Mouse (Mus musculus): Measurements from ENCODE around the gene Pxylp1. TPM values are rescaled to one million over a fixed set of nuclear protein-coding genes. Genes with fewer than 3 reads are reported as not detected.

Gene Pxylp1
- polyA plus RNA-seq, 1 experiment from 2014 or later = 6.5 TPM

GRCm38 (mm10) chr9:96909503-96909902 is 17.0 kb upstream of the Pxylp1 start:
- 91% methylated on average over 1 of the region's 1 CpGs for WGBS

GRCm38 (mm10) chr9:96908737-96909136 is 16.3 kb upstream of the Pxylp1 start:
- DNase-seq (ENCODE audit: low spot score) (no peak), ATAC-seq (no peak)
- H3K4me2 ChIP-seq (replicated peaks; ENCODE audit: low read depth, low read length) = no peak overlapping the region
- WGBS = 47% methylated on average over 2 of the region's 2 CpGs
- no peak overlapping the region for H3K4me3 ChIP-seq (ENCODE audit: low read depth, low read length)
- no peak overlapping the region for H3K9ac ChIP-seq (replicated peaks; ENCODE audit: low read depth)
- no peak overlapping the region for H3K27ac ChIP-seq (ENCODE audit: low read length)
- no peaks in the 10 kb centered on the region for H3K4me1 ChIP-seq (ENCODE audit: insufficient read depth, low read depth, low read length)
- H3K27me3 ChIP-seq (replicated peaks; ENCODE audit: insufficient read depth, low read length) = no peaks in the 10 kb centered on the region
- no peak for TF ChIP-seq CTCF (IDR thresholded peaks at IDR 0.05)
- H3K36me3 ChIP-seq (ENCODE audit: insufficient read depth, low read length) = no peaks in the 10 kb centered on the region
- H3K9me3 ChIP-seq (ENCODE audit: low read length) = no peaks in the 10 kb centered on the region

More at GRCm38 (mm10) chr9:96909503-96909902, 17.0 kb upstream of the Pxylp1 start:
- Histone ChIP-seq H3K4me2 (replicated peaks; ENCODE audit: low read depth, low read length) (no peak overlapping the region), H3K9ac (replicated peaks; ENCODE audit: low read depth) (no peak overlapping the region), H3K27ac (ENCODE audit: low read length) (no peak overlapping the region), H3K9me3 (ENCODE audit: low read length) (no peaks in the 10 kb centered on the region), H3K4me3 (ENCODE audit: low read depth, low read length) (no peak overlapping the region), H3K4me1 (ENCODE audit: insufficient read depth, low read depth, low read length) (no peaks in the 10 kb centered on the region), H3K36me3 (ENCODE audit: insufficient read depth, low read length) (no peaks in the 10 kb centered on the region), H3K27me3 (replicated peaks; ENCODE audit: insufficient read depth, low read length) (no peaks in the 10 kb centered on the region)
- TF ChIP-seq CTCF (IDR thresholded peaks at IDR 0.05) (no peak), EP300 (IDR thresholded peaks at IDR 0.05) (no peak)
- DNase-seq (ENCODE audit: low spot score) (no peak), ATAC-seq (no peak)

- no peak for ATAC-seq
- DNase-seq (ENCODE audit: low spot score) = no peak
- H3K4me2 ChIP-seq (replicated peaks; ENCODE audit: low read depth, low read length) = no peak overlapping the region
- no peak overlapping the region for H3K4me3 ChIP-seq (ENCODE audit: low read depth, low read length)
- H3K9ac ChIP-seq (replicated peaks; ENCODE audit: low read depth) = no peak overlapping the region
- no peaks in the 10 kb centered on the region for H3K9me3 ChIP-seq (ENCODE audit: low read length)
- no peaks in the 10 kb centered on the region for H3K36me3 ChIP-seq (ENCODE audit: insufficient read depth, low read length)
- TF ChIP-seq EP300 (IDR thresholded peaks at IDR 0.05) (no peak), CTCF (IDR thresholded peaks at IDR 0.05) (no peak)
- 79% methylated on average over 7 of the region's 7 CpGs for WGBS
- no peak overlapping the region for H3K27ac ChIP-seq (ENCODE audit: low read length)
- H3K4me1 ChIP-seq (ENCODE audit: insufficient read depth, low read depth, low read length) = no peaks in the 10 kb centered on the region
- no peaks in the 10 kb centered on the region for H3K27me3 ChIP-seq (replicated peaks; ENCODE audit: insufficient read depth, low read length)
Observed at GRCm38 (mm10) chr9:96904360-96905355, 12.2 kb upstream of the Pxylp1 start.

- Histone ChIP-seq H3K9ac (replicated peaks; ENCODE audit: low read depth) (no peak overlapping the region), H3K4me3 (ENCODE audit: low read depth, low read length) (no peak overlapping the region)
- TF ChIP-seq EP300 (IDR thresholded peaks at IDR 0.05) = no peak
- TF ChIP-seq CTCF (IDR thresholded peaks at IDR 0.05) = no peak
Observed at GRCm38 (mm10) chr9:96899717-96900116, 7.2 kb upstream of the Pxylp1 start.

GRCm38 (mm10) chr9:96899004-96899403 is 6.5 kb upstream of the Pxylp1 start:
- TF ChIP-seq CTCF (IDR thresholded peaks at IDR 0.05) = no peak
- no peak for TF ChIP-seq EP300 (IDR thresholded peaks at IDR 0.05)
- Histone ChIP-seq H3K36me3 (ENCODE audit: insufficient read depth, low read length) (no peaks in the 10 kb centered on the region), H3K9me3 (ENCODE audit: low read length) (no peaks in the 10 kb centered on the region), H3K4me3 (ENCODE audit: low read depth, low read length) (no peak overlapping the region), H3K9ac (replicated peaks; ENCODE audit: low read depth) (no peak overlapping the region), H3K27ac (ENCODE audit: low read length) (no peak overlapping the region), H3K4me2 (replicated peaks; ENCODE audit: low read depth, low read length) (no peak overlapping the region), H3K4me1 (ENCODE audit: insufficient read depth, low read depth, low read length) (no peaks in the 10 kb centered on the region), H3K27me3 (replicated peaks; ENCODE audit: insufficient read depth, low read length) (no peaks in the 10 kb centered on the region)
- peak; percentile 27 for DNase-seq (ENCODE audit: low spot score)
- no peak for ATAC-seq

More at GRCm38 (mm10) chr9:96899717-96900116, 7.2 kb upstream of the Pxylp1 start:
- WGBS = 76% methylated on average over 5 of the region's 5 CpGs
- DNase-seq (ENCODE audit: low spot score) (no peak), ATAC-seq (no peak)
- no peaks in the 10 kb centered on the region for H3K9me3 ChIP-seq (ENCODE audit: low read length)
- no peaks in the 10 kb centered on the region for H3K27me3 ChIP-seq (replicated peaks; ENCODE audit: insufficient read depth, low read length)
- no peaks in the 10 kb centered on the region for H3K36me3 ChIP-seq (ENCODE audit: insufficient read depth, low read length)
- H3K27ac ChIP-seq (ENCODE audit: low read length) = no peak overlapping the region
- no peaks in the 10 kb centered on the region for H3K4me1 ChIP-seq (ENCODE audit: insufficient read depth, low read depth, low read length)
- H3K4me2 ChIP-seq (replicated peaks; ENCODE audit: low read depth, low read length) = no peak overlapping the region

- TF ChIP-seq CTCF (IDR thresholded peaks at IDR 0.05) (no peak), EP300 (IDR thresholded peaks at IDR 0.05) (no peak)
- no peaks in the 10 kb centered on the region for H3K4me1 ChIP-seq (ENCODE audit: insufficient read depth, low read depth, low read length)
- H3K27me3 ChIP-seq (replicated peaks; ENCODE audit: insufficient read depth, low read length) = no peaks in the 10 kb centered on the region
- H3K9ac ChIP-seq (replicated peaks; ENCODE audit: low read depth) = no peak overlapping the region
- no peaks in the 10 kb centered on the region for H3K9me3 ChIP-seq (ENCODE audit: low read length)
- no peak for ATAC-seq
- DNase-seq (ENCODE audit: low spot score) = no peak
- no peaks in the 10 kb centered on the region for H3K36me3 ChIP-seq (ENCODE audit: insufficient read depth, low read length)
- H3K27ac ChIP-seq (ENCODE audit: low read length) = no peak overlapping the region
- WGBS = 76% methylated on average over 1 of the region's 1 CpGs
- no peak overlapping the region for H3K4me3 ChIP-seq (ENCODE audit: low read depth, low read length)
- no peak overlapping the region for H3K4me2 ChIP-seq (replicated peaks; ENCODE audit: low read depth, low read length)
Observed at GRCm38 (mm10) chr9:96896690-96897089, 4.2 kb upstream of the Pxylp1 start.
